Mouse (Mus musculus): ENCODE measurements around the gene Gmppa.

DNA sequence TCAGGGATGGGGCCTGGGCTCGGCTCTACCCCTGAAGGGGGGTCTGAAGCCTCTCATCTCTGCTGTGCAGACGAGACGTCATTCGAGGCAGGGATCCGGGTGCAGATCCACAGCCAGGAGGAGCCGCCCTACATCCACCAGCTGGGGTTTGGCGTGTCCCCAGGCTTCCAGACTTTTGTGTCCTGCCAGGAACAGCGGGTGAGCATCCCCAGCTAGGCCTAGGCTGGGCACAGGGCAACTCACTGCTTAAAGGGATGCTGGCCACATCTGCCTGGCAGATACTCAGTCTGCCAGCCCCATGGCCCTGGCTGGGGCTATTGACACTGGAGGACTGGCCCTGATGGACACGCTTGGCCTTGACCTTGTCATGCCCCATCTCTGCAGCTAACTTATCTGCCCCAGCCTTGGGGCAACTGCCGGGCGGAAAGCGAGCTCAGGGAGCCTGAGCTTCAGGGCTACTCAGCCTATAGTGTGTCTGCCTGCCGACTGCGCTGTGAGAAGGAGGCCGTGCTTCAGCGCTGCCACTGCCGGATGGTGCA lies 33.6 kb downstream of the Gmppa start:
- no peak for TF ChIP-seq CTCF (conservative IDR thresholded peaks at IDR 0.05; ENCODE audit: insufficient read depth, insufficient read length, low read depth, low read length)
- no peak for TF ChIP-seq POLR2A (IDR thresholded peaks at IDR 0.05; ENCODE audit: low read depth, low read length)

Data from kidney, adult 2 months (tissue).